Mouse (Mus musculus): Measurements from ENCODE around the gene Opn3.

The Opn3 gene

DNA sequence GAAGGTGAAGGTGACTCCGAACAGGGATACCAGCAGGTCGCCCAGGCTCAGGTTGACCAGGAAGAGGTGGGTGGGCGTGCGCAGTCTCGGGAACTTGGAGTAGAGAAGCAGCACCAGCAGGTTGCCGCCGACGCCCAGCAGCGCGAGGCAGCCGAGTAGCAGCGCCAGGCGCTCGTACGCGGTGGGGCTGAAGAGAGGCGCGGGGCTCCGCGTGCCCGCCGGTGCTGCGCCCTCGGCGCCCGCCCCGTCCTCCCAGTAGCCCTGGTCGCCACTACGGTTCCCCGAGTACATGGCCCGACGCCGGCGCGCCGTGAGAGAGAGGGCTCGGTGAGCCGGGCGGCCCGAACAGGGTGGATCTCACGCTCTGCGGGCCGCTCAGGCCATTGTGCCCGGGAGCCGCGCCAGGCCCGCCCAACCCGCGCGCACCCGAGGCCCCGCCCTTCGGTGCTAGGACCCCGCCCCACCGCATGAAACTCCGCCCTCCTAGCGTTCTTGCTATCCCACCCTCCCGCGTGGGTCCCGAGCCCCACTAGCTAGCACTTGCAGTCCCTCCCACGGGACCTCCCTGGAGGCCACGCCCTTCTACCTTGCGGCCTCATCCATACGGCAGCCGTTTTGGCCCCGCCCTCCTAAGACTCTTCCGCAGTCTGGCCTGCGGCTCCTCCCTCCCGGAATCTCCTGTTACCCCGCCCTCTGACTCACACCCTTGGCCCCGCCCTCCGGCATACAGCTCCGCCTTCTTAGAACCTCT is at the start of gene Opn3, which contains the start of gene Chml:
Gene Opn3, minus strand, starts transcription at position 531 of the 751 bp plus-strand sequence.
Gene Chml, minus strand, starts transcription at position 656 of the 751 bp plus-strand sequence.
- DNase-seq (ENCODE audit: low read depth), result peak; percentile 100

DNA sequence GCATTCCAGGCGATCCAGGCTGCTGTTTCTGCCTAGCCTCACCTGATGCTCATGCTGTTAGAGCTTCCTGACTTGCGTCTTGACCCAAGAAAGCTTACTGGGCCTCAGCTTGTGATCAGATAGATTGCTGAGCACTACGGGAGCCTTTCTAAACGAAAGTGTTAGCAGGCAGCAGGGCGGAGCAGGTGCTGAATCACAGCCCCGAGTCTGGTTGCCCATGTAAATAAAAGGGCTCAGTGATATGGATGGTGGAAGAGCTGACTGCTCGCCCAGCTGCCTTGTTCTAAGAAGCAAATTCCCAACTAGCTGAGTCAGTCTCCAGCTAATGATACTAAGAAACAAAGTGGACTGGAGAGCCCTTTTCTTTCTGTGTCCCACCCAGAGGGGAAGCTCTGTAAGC is 33.2 kb upstream of the Opn3 start:
- no peak for DNase-seq (ENCODE audit: low read depth)

DNA sequence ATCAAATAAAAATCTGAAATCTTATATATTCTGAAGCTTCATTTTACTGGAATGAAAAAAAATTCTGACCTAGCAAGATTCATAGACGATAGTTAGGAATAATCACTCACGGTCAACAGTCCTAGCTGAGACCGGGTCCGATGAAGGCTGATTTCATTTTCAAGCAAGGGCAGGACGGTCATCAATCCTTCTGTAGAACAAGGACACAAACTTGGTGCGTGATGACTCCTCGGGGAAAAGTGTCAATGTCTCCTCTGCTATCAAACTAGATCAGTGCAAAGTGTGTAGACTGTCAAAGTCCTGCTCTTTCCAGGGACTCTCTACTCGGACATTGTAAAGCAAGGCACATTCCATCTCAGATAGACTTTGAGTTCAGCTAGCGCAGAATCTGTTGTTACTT is 24.3 kb upstream of the Opn3 start:
- DNase-seq (ENCODE audit: low read depth), result no peak

- no peak for DNase-seq (ENCODE audit: low read depth)
Observed at GRCm38 (mm10) chr1:175712338-175712909, 19.8 kb upstream of the Opn3 start.

- no peak for DNase-seq (ENCODE audit: low read depth)
Observed at GRCm38 (mm10) chr1:175708013-175708412, 15.4 kb upstream of the Opn3 start.

- DNase-seq (ENCODE audit: low read depth), result no peak
Observed at GRCm38 (mm10) chr1:175707599-175707998, 15.0 kb upstream of the Opn3 start.

DNA sequence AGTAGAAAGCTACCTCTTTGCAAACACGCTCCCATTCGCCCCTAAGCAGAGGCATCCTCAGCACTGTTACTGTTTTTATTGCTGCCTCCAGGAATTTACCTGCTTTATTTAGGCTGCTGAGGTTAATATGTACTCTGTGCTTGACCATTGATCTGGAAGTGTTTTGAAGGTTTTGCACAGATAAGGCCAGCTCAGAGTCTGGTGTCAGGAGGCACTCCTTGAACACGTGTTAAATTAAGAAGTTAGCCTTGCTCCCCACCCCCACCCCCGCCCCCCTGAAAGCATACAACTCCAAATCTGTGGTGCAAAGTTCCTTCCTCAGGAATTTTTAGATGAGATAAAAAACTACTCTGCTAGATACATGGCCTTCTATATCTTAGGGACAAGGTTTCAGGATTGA is 8.6 kb upstream of the Opn3 start:
- DNase-seq (ENCODE audit: low read depth), result no peak

DNA sequence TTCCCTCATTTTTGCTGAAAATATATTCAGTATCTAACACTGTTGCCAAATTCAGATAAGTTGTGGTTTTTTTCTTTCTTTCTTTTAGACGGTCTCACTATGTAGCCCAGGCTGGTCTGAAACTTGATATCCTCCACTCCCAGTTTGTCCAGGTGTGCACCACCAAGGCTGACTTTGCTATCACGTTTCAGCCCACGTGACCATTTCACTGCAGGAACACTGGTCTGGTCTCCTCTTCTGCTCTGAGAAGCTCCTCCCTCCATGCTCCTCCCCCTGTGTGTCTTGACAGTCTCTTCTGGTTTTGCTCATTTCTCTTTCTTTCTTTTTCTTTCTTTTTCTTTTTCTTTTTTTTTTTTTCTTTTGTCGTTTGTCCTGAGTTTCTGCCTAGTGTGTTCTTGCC is 7.2 kb upstream of the Opn3 start:
- peak; percentile 27 for DNase-seq (ENCODE audit: low read depth)

DNA sequence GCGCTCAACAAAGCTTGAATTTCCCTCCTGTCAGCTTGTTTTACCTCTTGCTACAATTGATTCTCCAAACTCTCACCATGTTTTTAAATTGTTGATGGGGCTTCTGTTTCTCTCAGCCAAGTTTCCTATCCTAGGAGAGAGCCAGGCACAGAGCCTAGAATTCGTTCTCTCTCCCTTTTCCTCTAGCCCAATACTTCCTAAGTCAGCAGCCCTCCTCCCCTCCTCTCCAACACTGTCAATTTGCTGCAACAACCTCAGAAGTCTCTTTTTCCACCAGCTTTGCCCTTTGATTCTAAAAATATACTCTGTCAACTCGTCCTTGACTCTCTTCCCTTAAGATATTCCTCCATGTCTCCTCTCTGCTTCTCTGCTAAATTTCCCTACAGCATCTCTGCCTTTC is 6.8 kb upstream of the Opn3 start:
- DNase-seq (ENCODE audit: low read depth), result no peak

- DNase-seq (ENCODE audit: low read depth), result no peak
Observed at GRCm38 (mm10) chr1:175698293-175698692, 5.7 kb upstream of the Opn3 start, which contains the start of gene Wdr64. Wdr64 (plus strand) TSS chr1:175698593.

- peak; percentile 55 for DNase-seq (ENCODE audit: low read depth)
Observed at GRCm38 (mm10) chr1:175693429-175693960, 919 bp upstream of the Opn3 start.

GRCm38 (mm10) chr1:175692997-175693361 is 403 bp upstream of the Opn3 start:
- DNase-seq (ENCODE audit: low read depth), result no peak

DNA sequence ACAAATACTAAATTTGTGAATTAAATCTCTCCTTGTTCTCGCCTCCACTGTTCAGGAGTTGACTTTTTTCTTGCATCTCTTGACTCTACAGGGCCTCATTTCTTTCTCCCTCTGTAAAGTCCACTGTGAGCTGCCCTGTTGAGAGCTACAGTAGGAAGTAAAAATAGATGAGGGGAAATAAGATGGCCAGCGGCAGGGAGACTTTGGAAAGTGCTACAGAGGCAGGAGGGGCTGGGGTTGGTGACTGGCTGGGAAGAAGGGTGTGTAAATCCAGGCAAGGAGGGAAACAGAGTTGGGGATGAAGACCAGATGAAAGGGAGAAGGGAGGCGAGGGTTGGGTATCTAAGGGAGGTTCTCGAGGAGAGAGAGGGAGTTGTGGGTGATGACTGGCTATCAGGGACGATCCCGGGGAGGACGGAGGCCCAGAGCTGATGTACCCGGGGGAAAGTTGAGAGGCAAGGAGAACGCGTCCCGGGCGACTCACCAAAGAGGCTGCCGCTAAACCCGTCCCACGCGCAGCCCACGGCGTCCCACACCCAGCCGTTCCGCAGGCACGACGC is 810 bp downstream of the Opn3 start:
- no peak for DNase-seq (ENCODE audit: low read depth)

DNA sequence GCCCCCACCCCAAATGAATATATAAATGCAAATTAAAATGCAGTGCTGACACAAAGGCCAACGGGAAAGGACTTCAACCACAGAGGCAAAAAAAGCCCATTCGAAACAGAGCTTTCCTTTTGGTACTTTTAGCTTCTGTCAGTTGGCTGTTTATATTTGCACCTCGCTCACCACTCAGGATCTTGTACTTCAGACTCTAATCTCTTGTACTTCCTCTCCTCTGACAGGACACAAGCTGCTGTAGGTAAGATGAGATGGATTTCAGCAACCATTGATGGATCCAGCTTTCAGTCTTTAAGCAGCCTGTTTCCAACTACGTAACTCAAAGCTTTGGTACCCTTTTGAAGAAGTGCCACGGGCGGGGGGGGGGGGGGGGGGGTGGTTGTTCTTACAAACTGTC is 11.6 kb downstream of the Opn3 start:
- no peak for DNase-seq (ENCODE audit: low read depth)

GRCm38 (mm10) chr1:175677459-175677858 is 15.1 kb downstream of the Opn3 start:
- no peak for DNase-seq (ENCODE audit: low read depth)

GRCm38 (mm10) chr1:175675116-175675515 is 17.5 kb downstream of the Opn3 start:
- no peak for DNase-seq (ENCODE audit: low read depth)

DNA sequence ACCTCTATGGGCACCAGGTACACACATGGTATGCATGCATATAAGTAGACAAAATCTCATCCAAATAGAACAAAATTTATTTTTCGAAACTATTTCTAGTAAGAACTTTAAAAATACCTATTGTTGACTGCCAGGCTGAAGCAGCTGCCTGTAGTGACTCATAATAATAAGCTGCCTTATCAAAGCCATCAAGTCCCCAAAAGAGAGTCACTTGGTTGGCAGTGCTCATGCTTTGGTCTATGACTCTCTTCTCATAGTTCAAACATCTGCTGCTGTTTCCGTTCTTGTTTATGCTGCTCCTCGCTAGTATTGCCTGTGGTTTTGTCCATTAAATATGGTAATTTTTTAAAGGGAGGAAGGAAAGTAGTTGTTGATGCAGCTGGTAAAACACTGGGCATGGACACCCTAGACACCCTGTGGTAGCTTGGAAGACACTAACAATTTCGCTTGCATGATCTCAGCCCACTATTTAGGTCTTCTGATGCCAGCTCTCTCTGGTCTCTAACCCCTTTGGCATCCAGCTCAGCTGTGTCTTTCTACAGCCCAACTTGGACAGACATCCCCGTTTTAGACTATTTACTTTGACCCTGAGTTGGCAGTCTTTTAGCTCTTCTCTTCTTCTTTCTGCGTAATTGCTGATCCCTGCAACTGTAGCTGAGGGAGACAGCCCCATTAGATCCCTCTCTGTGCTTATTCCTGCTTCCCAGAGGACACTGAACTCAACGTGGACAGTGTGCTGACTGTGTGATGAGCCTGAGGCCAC is 18.8 kb downstream of the Opn3 start:
- DNase-seq (ENCODE audit: low read depth), result no peak

DNA sequence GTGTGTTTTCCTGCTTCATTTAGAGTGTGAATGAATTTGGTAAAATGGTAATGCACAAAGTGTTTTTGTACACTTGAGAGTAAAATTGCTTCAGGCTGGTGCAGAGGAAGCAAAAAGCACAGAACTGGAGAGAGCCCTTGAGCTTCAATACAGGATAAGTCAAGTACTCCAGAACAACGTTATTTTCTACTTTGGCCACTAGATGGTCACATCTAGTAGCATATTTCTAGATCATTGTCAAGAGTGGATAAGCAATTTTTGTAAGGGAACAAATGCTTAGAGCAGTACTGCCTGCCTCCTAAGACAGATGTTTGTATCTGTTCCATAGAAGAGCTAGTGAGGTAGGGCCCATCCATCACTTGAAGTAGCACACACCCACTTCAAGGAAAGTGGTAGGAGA is 20.9 kb downstream of the Opn3 start:
- peak; percentile 21 for DNase-seq (ENCODE audit: low read depth)

- DNase-seq (ENCODE audit: low read depth), result peak; percentile 15
Observed at GRCm38 (mm10) chr1:175670042-175670441, 22.5 kb downstream of the Opn3 start.

- no peak for DNase-seq (ENCODE audit: low read depth)
Observed at GRCm38 (mm10) chr1:175669456-175669855, 23.1 kb downstream of the Opn3 start.

GRCm38 (mm10) chr1:175668666-175669405 is 23.7 kb downstream of the Opn3 start:
- peak; percentile 58 for DNase-seq (ENCODE audit: low read depth)

- DNase-seq (ENCODE audit: low read depth), result no peak
Observed at GRCm38 (mm10) chr1:175659900-175660299, 32.7 kb downstream of the Opn3 start.
